Mouse (Mus musculus) C2C12 (cell line): Measurements from ENCODE around the gene Serinc1.

Source experiments
- CTCF ChIP-seq: IDR thresholded peaks from one replicate; pipeline ENCODE4 v1.5.1; 2011; ENCODE audit not compliant: control insufficient read depth, insufficient read depth, insufficient read length
- FOSL1 ChIP-seq: IDR thresholded peaks from one replicate; pipeline ENCODE4 v1.8.0; 2011; ENCODE audit warnings: mild to moderate bottlenecking, low read length; ENCODE audit not compliant: poor library complexity, insufficient read depth, severe bottlenecking
- MAX ChIP-seq: IDR thresholded peaks from one replicate; pipeline ENCODE4 v1.6.1; 2011; ENCODE audit warnings: mild to moderate bottlenecking, control low read depth
- MYOD1 ChIP-seq: IDR thresholded peaks from one replicate; pipeline ENCODE4 v1.6.1; 2011; ENCODE audit warnings: low read depth; ENCODE audit not compliant: control insufficient read depth, insufficient read length
- MYOG ChIP-seq: IDR thresholded peaks from one replicate; pipeline ENCODE4 v1.6.1; 2011; ENCODE audit not compliant: control insufficient read depth, insufficient read length; ENCODE audit errors: extremely low read depth
- USF1 ChIP-seq: IDR thresholded peaks from one replicate; pipeline ENCODE4 v1.6.1; 2011; ENCODE audit warnings: low read depth, mild to moderate bottlenecking, control low read depth, moderate library complexity

DNA sequence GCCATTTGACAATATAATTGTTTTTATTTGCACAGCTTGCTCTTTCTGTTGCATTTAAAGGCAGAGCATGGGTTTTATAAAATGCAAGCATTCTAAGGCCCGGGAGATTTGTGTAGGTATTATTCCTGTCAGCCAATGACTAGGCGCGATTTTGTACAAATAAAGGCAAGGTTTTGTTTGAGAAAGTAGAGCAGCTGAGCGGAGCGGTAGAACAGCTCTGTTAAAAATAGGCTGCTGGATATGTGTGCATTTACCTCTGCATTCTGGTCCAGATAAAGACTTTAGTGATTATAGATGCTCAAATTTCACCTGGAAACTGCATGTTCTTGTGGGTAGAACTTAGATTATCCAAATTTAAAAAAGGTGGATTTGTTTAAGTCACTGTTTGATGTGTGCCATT, 25.3 kb upstream of the Serinc1 start:
- no peak for TF ChIP-seq MAX
- TF ChIP-seq CTCF, result no peak
- no peak for TF ChIP-seq MYOD1
- TF ChIP-seq USF1, result no peak
- TF ChIP-seq MYOG, result no peak
- no peak for TF ChIP-seq FOSL1
